Mouse (Mus musculus): ENCODE results near the gene Bckdhb. TPM values are rescaled to one million over a fixed set of nuclear protein-coding genes. Genes with fewer than 3 reads are reported as not detected.
"Not testable (repeated sequence)": the region's sequence is repeated elsewhere in the genome, so short reads cannot be mapped to it uniquely, and the experiment has no call there.

Bckdhb gene
- polyA plus RNA-seq, 1 experiment = 5.4 TPM

DNA sequence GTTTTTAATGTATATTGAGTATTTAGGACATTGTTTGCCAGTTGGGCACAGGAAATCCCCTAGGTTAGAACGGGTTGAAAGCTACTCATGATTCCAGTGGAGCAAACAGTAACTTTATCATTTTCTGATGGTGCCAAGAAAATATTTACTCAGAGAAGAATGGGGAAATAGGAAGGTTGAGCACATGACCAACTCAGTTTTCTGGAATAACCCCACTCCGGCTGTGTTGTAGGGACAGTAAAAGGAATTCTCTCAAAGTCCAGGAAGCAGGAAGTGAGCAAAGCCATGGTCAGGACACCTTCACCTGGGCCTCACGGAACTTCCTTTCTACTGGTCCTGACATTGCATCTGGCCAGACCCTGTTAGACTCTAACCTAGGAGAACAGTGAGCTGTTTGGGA is 122.5 kb downstream of the Bckdhb start:
- no peaks in the 10 kb centered on the region for H3K27me3 ChIP-seq (ENCODE audit: control insufficient read depth, insufficient read depth, low read length)
- DNase-seq (ENCODE audit: low read depth in 1 of 2, low spot score in 2 of 2) = no peak
- no peaks in the 10 kb centered on the region for H3K4me1 ChIP-seq (ENCODE audit: control insufficient read depth, insufficient read depth, insufficient read length)
- H3K36me3 ChIP-seq (ENCODE audit: control insufficient read depth, insufficient read depth, low read length) = no peaks in the 10 kb centered on the region
- TF ChIP-seq CTCF (IDR thresholded peaks at IDR 0.05; ENCODE audit: extremely low read depth, insufficient read depth, insufficient read length, insufficient replicate concordance) (no peak), POLR2A (IDR thresholded peaks at IDR 0.05; ENCODE audit: low read depth, low read length) (no peak)
- no peak overlapping the region for H3K27ac ChIP-seq (ENCODE audit: insufficient read depth, low read length)
- no peak overlapping the region for H3K4me3 ChIP-seq (ENCODE audit: extremely low read depth, insufficient read depth, insufficient read length)
- WGBS = 90% methylated on average over 3 of the region's 3 CpGs

- no peak for TF ChIP-seq CTCF (IDR thresholded peaks at IDR 0.05; ENCODE audit: extremely low read depth, insufficient read depth, insufficient read length, insufficient replicate concordance)
- Histone ChIP-seq H3K4me3 (ENCODE audit: extremely low read depth, insufficient read depth, insufficient read length) (no peak overlapping the region), H3K27me3 (ENCODE audit: control insufficient read depth, insufficient read depth, low read length) (no peaks in the 10 kb centered on the region), H3K4me1 (ENCODE audit: control insufficient read depth, insufficient read depth, insufficient read length) (no peaks in the 10 kb centered on the region), H3K27ac (ENCODE audit: insufficient read depth, low read length) (no peak overlapping the region), H3K36me3 (ENCODE audit: control insufficient read depth, insufficient read depth, low read length) (no peaks in the 10 kb centered on the region)
- no peak for DNase-seq (ENCODE audit: low read depth in 1 of 2, low spot score in 2 of 2)
- 71% methylated on average over 1 of the region's 1 CpGs for WGBS
Measured at GRCm38 (mm10) chr9:84049142-84049541, 124.2 kb downstream of the Bckdhb start.

DNA sequence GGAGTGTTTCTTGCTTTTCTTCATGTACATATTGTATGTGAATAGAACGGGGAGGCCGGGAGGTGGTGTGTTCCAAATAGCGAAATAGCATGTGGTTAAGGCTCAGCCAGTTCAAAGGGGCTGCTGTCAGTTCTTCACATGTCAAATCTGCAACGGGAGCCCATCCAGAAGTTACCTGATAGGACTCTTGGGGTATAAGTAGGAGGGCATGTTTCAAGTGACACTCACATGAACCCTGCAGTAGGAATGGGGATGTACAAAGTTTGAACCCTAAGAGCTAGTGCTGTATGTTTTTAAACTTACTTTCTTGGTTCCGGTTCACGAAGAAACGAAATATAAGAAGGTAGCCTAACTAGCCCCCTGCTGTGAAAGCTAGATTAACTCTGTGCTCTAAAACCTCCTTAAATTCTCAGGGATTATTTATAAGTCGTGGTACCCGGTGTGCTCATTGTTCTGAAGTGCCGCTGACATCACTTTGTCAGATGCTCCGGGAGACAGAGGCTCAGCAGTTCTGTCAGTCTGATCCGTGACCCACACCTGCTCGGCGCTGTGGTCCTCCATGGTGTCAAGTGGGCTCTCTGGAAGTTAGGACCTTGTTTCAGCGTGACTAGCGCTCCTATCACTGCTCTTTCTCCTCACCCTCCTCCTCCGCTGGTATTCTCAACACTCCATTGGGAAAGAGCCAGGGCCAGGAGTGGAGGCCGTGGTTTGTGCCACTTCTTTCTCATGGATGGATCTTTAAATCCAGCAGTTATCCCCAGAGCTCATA is 126.1 kb downstream of the Bckdhb start:
- no peak for DNase-seq (ENCODE audit: low read depth in 1 of 2, low spot score in 2 of 2)
- 94% methylated on average over 18 of the region's 18 CpGs for WGBS
- TF ChIP-seq POLR2A (IDR thresholded peaks at IDR 0.05; ENCODE audit: low read depth, low read length) (no peak), CTCF (IDR thresholded peaks at IDR 0.05; ENCODE audit: extremely low read depth, insufficient read depth, insufficient read length, insufficient replicate concordance) (no peak)
- H3K4me1 ChIP-seq (ENCODE audit: control insufficient read depth, insufficient read depth, insufficient read length) = no peaks in the 10 kb centered on the region
- H3K27me3 ChIP-seq (ENCODE audit: control insufficient read depth, insufficient read depth, low read length) = no peaks in the 10 kb centered on the region
- H3K4me3 ChIP-seq (ENCODE audit: extremely low read depth, insufficient read depth, insufficient read length) = no peak overlapping the region
- no peak overlapping the region for H3K27ac ChIP-seq (ENCODE audit: insufficient read depth, low read length)
- H3K36me3 ChIP-seq (ENCODE audit: control insufficient read depth, insufficient read depth, low read length) = no peaks in the 10 kb centered on the region

- TF ChIP-seq POLR2A (IDR thresholded peaks at IDR 0.05; ENCODE audit: low read depth, low read length) (no peak), CTCF (IDR thresholded peaks at IDR 0.05; ENCODE audit: extremely low read depth, insufficient read depth, insufficient read length, insufficient replicate concordance) (no peak)
- H3K27me3 ChIP-seq (ENCODE audit: control insufficient read depth, insufficient read depth, low read length) = no peaks in the 10 kb centered on the region
- H3K27ac ChIP-seq (ENCODE audit: insufficient read depth, low read length) = no peak overlapping the region
- H3K4me3 ChIP-seq (ENCODE audit: extremely low read depth, insufficient read depth, insufficient read length) = no peak overlapping the region
- no peaks in the 10 kb centered on the region for H3K36me3 ChIP-seq (ENCODE audit: control insufficient read depth, insufficient read depth, low read length)
- no peak for DNase-seq (ENCODE audit: low read depth in 1 of 2, low spot score in 2 of 2)
- WGBS = 94% methylated on average over 7 of the region's 7 CpGs
- H3K4me1 ChIP-seq (ENCODE audit: control insufficient read depth, insufficient read depth, insufficient read length) = no peaks in the 10 kb centered on the region
Measured at GRCm38 (mm10) chr9:84055125-84055807, 130.3 kb downstream of the Bckdhb start.

DNA sequence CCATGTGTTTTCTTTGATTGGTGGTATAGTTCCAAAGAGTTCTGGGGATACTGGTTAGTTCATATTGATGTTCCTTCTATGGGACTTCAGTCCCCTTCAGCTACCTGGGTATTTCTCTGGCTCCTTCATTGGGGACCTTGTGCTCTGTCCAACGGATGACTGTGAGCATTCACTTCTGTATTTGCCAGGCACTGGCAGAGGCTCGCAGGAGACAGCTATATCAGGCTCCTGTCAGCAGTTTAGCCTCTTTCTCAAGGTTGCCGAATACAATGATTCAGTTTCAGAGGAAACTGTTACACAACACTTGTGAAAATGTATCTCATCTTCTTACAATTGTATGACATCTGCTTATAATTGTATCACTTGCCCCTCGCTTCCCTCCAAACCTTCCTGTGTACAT is 135.8 kb downstream of the Bckdhb start:
- not testable (repeated sequence) for H3K4me3 ChIP-seq (ENCODE audit: extremely low read depth, insufficient read depth, insufficient read length); H3K36me3 ChIP-seq (ENCODE audit: control insufficient read depth, insufficient read depth, low read length); DNase-seq (ENCODE audit: low read depth in 1 of 2, low spot score in 2 of 2); H3K27me3 ChIP-seq (ENCODE audit: control insufficient read depth, insufficient read depth, low read length); H3K27ac ChIP-seq (ENCODE audit: insufficient read depth, low read length); H3K4me1 ChIP-seq (ENCODE audit: control insufficient read depth, insufficient read depth, insufficient read length)
- WGBS = 88% methylated on average over 4 of the region's 4 CpGs

- TF ChIP-seq POLR2A (IDR thresholded peaks at IDR 0.05; ENCODE audit: low read depth, low read length) = no peak
- no peak for TF ChIP-seq CTCF (IDR thresholded peaks at IDR 0.05; ENCODE audit: extremely low read depth, insufficient read depth, insufficient read length, insufficient replicate concordance)
- WGBS = 88% methylated on average over 3 of the region's 3 CpGs
- H3K4me1 ChIP-seq (ENCODE audit: control insufficient read depth, insufficient read depth, insufficient read length) = no peaks in the 10 kb centered on the region
- no peaks in the 10 kb centered on the region for H3K36me3 ChIP-seq (ENCODE audit: control insufficient read depth, insufficient read depth, low read length)
- no peak overlapping the region for H3K27ac ChIP-seq (ENCODE audit: insufficient read depth, low read length)
- no peak for DNase-seq (ENCODE audit: low read depth in 1 of 2, low spot score in 2 of 2)
- H3K27me3 ChIP-seq (ENCODE audit: control insufficient read depth, insufficient read depth, low read length) = no peaks in the 10 kb centered on the region
- no peak overlapping the region for H3K4me3 ChIP-seq (ENCODE audit: extremely low read depth, insufficient read depth, insufficient read length)
Measured at GRCm38 (mm10) chr9:84063617-84064016, 138.7 kb downstream of the Bckdhb start.

DNA sequence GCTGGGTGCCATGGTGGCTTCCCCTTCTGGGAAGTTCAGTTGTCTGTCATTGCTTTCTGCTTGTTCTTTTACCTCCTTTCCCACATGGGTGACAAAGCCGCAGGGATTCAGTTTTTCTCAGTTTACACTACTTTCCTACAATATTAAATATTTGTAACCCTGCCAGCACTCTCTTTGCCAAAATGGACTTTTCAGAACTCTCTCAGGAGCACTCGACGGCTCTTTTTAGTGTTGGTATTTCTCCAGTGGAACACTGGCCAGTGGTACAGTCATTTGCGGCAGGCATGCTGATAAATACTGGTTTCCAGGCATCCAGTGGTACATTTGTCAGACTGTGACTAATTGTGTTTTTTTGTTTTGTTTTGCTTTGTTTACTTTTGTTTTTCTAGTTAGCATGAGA is 139.2 kb downstream of the Bckdhb start:
- Histone ChIP-seq H3K27ac (ENCODE audit: insufficient read depth, low read length) (no peak overlapping the region), H3K36me3 (ENCODE audit: control insufficient read depth, insufficient read depth, low read length) (no peaks in the 10 kb centered on the region), H3K4me3 (ENCODE audit: extremely low read depth, insufficient read depth, insufficient read length) (no peak overlapping the region), H3K27me3 (ENCODE audit: control insufficient read depth, insufficient read depth, low read length) (no peaks in the 10 kb centered on the region), H3K4me1 (ENCODE audit: control insufficient read depth, insufficient read depth, insufficient read length) (no peaks in the 10 kb centered on the region)
- 96% methylated on average over 4 of the region's 4 CpGs for WGBS
- TF ChIP-seq POLR2A (IDR thresholded peaks at IDR 0.05; ENCODE audit: low read depth, low read length) (no peak), CTCF (IDR thresholded peaks at IDR 0.05; ENCODE audit: extremely low read depth, insufficient read depth, insufficient read length, insufficient replicate concordance) (no peak)
- DNase-seq (ENCODE audit: low read depth in 1 of 2, low spot score in 2 of 2) = no peak

All from spleen, adult 2 months (tissue).